Mouse (Mus musculus): ENCODE measurements around the gene Dhx15.
"Not testable (repeated sequence)": the region's sequence is repeated elsewhere in the genome, so short reads cannot be mapped to it uniquely, and the experiment has no call there.

Dhx15 gene

DNA sequence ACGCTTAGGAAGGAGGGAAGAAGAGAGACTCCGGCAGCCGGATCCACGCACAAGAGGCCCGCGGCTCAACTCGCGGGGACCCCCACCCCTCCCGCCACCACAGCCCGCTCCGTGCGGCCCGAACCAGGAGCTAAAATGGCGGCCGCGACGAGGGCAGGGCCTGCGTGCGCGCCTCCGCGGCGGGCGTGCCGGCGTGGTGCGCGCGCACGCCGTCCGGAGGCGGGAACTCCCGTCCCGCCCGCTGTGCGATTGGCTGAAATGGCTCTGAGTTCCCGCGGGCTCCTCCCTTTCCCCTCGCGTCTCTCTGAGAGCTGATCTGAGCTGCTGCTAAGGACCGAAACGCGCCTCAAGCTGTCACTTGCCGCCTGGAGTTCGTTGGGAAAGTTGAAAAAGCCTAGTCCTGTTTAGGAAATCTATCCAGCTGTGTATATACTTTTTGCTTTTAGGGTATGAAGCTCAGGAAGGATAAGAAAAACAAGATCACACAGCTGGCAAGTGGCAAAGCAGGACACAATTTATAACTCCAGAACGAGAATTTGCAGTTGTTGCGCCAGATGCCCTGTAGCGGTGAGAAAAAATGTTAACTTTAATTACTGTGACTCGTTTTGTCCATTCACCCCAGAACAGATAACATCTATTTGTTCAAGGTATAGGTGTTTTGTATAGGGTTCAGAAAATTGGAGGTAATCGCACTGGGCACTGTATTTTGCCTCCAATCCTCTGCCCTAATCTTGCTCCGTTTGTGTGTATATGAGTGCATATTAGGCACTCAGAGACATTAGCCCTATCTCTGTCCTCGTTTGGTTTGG is at the start of gene Dhx15:
Gene Dhx15 (minus strand): TSS at position 144 of the 809 bp plus-strand sequence.
- DNase-seq (ENCODE audit: low read depth, low spot score): peak; percentile 97

GRCm38 (mm10) chr5:52238877-52239276 is 48.6 kb upstream of the Dhx15 start:
- DNase-seq (ENCODE audit: low read depth, low spot score): no peak

- DNase-seq (ENCODE audit: low read depth, low spot score): no peak
Measured at GRCm38 (mm10) chr5:52237956-52238735, 47.8 kb upstream of the Dhx15 start.

DNA sequence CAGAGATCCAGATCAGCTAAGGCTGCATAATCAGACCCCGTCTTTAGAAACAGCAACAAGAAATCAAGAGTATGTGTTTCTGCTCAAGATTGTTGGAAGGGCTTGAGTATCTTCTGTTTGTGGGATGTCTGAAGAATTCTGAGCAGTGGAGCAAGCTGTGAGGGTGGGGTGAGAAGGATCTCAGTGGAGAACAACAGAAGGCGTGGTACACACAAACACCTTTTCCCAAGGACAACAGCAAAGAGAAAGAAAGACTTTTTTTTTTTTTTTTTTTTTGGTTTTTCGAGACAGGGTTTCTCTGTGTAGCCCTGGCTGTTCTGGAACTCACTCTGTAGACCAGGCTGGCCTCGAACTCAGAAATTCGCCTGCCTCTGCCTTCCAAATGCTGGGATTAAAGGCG is 46.3 kb upstream of the Dhx15 start:
- DNase-seq (ENCODE audit: low read depth, low spot score): not testable (repeated sequence)

DNA sequence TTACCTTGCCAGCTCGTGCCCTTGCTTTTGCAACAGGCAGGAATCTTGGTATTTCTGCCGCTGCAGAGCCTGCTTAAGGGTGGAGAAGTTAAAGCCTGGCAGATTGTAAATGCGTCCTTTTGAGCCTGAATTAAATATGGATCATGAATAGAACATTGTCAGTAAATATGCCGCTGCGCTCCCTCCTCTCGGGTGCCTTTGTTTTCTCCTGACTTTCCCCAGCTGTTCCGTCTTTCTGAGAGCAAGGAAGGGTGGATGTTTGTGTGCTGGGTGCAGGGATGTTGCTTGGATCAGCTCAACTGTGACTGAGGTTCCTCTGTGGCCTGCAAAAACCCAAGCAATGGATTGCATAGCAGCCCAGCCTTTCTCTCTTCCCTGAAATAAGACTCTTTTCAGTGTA is 44.3 kb upstream of the Dhx15 start:
- no peak for DNase-seq (ENCODE audit: low read depth, low spot score)

DNA sequence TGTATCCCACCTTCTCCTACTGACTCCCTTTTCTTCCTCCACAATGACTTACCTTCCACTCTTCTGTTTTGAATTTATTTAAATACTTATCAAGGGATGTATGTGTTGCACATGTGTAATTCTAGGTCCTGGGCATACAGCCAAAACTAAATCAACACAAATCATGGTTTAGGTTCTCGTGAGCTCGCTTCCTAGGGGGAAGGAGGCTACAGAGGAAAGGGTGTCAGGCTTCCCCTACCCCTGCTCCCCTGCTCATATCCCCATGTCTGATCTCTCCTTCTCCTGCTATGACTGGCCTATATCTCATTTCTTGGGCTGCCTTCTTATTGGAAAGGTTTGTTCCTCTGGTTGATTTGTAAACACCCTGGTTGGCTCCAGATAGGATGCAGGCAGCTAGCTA is 43.6 kb upstream of the Dhx15 start:
- no peak for DNase-seq (ENCODE audit: low read depth, low spot score)

DNA sequence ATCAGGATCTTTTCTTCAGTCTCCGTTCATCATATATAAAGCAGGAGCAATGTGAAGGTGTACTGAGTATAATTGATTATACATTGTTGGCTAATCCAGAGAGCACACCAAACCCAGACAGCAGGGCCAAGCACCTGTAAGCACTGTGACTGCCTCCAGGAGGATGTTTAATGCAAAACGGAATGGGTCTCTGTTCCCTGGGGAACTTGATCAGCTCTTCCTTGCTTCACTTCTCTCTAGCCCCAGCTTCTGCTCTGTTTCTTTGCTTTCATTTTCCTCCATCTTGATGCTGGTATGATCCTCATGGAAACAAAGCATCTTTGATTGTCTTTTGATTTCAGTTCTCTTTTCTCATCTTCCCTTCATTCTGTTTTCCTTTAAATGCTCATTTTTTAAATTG is 42.3 kb upstream of the Dhx15 start:
- no peak for DNase-seq (ENCODE audit: low read depth, low spot score)

DNA sequence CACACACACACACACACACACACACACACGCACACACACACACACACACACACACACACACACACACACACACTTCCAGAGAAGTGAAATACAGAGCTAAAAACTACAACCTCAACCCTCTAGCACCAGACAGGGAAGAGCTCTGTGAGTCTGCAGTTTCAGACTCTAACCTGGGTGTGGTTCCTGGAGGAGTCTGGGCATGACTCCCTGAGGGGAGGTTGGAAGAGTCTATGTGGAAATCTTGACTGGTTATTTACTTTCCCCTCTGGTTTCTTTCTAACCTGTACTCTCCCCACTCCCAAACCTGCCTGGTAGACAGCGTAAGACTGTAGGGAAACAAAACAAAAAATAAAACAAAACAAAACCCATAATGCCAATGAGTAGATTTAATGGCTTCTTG is 41.9 kb upstream of the Dhx15 start:
- no peak for DNase-seq (ENCODE audit: low read depth, low spot score)

DNA sequence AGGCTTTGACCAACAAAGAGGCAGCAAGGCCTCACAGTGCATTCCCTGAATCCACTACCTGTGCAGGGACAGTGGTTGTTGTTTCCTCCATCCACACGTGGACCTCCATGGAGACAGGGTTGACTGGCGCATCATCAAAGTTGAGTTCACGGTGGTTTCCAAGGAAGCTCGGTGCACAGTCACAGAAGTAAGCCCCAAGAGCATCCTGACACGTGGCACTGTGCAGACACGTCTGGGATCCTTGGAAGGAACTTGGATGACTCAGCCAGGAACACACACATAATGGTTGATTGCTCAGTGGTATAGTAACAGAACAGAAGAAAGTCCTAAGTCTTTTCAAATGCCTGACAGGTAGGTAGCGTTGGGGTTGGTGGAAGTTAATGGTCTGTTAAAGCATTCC is 40.2 kb upstream of the Dhx15 start:
- no peak for DNase-seq (ENCODE audit: low read depth, low spot score)

- DNase-seq (ENCODE audit: low read depth, low spot score): no peak
Measured at GRCm38 (mm10) chr5:52226677-52227076, 36.4 kb upstream of the Dhx15 start.

GRCm38 (mm10) chr5:52221596-52221995 is 31.3 kb upstream of the Dhx15 start:
- DNase-seq (ENCODE audit: low read depth, low spot score): no peak

- no peak for DNase-seq (ENCODE audit: low read depth, low spot score)
Measured at GRCm38 (mm10) chr5:52220013-52220804, 29.9 kb upstream of the Dhx15 start.

DNA sequence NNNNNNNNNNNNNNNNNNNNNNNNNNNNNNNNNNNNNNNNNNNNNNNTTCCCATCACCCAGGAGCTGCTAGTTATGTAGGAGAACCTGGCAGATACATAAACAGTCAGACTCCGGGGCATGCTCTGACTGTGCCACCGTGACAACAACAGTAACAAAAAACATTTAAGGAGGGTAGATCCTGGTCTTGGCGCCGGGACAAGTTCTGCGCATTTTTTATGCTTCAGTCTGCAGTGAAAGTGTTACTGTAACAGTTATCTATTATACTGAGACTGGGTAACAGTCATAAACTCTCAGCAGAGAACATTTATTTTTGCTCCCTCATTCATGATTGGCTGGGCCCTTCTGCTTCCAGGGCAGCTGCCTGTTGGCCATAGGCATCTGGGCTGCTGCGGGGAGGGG is 27.9 kb upstream of the Dhx15 start:
- no peak for DNase-seq (ENCODE audit: low read depth, low spot score)

DNA sequence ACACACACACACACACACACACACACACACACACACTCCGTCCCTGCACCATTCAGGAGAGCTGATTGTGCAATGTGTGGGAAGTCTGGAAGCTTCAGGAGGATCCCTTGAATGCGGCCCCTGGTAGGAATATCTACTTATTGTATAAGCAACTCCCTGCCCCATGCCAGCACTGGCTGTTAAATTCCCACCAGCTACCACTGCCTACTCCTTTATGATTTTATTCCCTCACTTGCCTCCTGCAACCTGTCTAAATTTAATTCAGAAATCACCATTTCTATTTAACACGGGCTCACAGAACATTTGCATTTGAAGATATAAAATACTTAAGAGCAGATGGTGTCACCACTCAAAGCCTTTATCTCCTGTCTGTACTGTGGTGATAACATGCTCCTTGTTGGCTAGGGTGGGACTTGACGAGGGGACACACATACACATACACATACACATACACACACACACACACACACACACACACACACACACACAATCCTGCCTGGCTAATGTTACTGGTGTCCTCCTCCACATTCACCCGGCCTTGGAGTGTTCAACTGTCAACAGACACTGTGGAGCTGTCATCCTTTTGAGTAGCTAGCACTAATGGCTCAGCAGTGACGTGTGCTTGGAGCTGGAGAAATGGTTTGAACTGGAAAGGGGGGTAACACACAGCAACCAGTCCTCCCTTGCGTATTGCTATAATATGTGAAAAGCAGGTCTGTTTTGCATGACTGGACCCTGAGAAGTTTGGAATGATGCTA is 23.0 kb upstream of the Dhx15 start:
- no peak for DNase-seq (ENCODE audit: low read depth, low spot score)

- no peak for DNase-seq (ENCODE audit: low read depth, low spot score)
Measured at GRCm38 (mm10) chr5:52191180-52191468, 810 bp upstream of the Dhx15 start.

- DNase-seq (ENCODE audit: low read depth, low spot score): peak; percentile 88
Measured at GRCm38 (mm10) chr5:52189664-52190365, 499 bp downstream of the Dhx15 start.

- DNase-seq (ENCODE audit: low read depth, low spot score): no peak
Measured at GRCm38 (mm10) chr5:52188206-52188605, 2.1 kb downstream of the Dhx15 start.

- no peak for DNase-seq (ENCODE audit: low read depth, low spot score)
Measured at GRCm38 (mm10) chr5:52177326-52177725, 13.0 kb downstream of the Dhx15 start.

DNA sequence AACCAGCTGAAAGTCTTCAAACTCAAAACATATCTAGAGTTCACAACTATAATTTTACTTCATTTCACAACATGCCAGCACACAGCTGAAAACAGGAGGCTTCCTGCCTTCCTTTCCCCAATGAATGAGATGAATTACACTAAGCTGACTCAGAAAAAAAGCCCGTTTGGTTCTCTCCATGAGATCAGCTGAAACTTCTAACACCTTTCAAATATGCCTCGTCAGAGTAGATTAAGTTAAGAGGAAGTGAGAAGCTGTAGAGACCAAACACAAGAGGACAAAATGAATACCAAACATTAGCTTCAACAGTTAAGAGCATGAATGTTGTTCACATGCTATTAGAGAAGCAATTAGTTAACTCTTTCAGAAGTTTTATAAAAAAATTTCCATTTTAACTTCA is 21.8 kb downstream of the Dhx15 start:
- DNase-seq (ENCODE audit: low read depth, low spot score): no peak

- peak; percentile 66 for DNase-seq (ENCODE audit: low read depth, low spot score)
Measured at GRCm38 (mm10) chr5:52149138-52149537, 41.2 kb downstream of the Dhx15 start.

DNA sequence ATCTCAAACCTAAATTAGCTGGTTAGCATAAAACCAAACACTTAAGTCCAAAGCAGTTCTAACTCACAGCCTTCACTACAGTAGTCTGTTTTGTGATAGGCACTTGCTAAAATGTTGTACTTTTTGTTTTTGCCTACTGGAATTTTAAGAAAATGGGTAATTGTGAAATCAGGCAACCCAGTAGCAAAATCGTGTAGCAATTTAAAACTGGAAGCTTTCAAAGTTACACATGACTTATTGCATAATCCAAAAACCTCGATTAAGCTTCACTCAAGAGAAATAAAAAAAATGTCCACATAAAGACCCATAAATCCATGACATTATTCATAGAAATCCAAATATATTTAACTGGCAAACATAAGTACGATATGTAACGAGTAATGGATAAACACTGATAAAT is 43.2 kb downstream of the Dhx15 start:
- no peak for DNase-seq (ENCODE audit: low read depth, low spot score)
